Mouse (Mus musculus) embryonic facial prominence, embryonic 14.5 days (tissue): ENCODE measurements around the gene Tdrkh. TPM values are rescaled to one million over a fixed set of nuclear protein-coding genes. Genes with fewer than 3 reads are reported as not detected.

Source experiments
- ATAC-seq: fragments of 200-750 bp; cut with Nextera tagmentation; 2 replicates; pipeline ENCODE4 v1.8.0; 2017; ENCODE audit warnings: low read depth, moderate number of reproducible peaks, moderate TSS enrichment
- DNase-seq: peaks from one replicate; pipeline ENCODE4 v3.0.0-alpha.2; 2015; ENCODE audit warnings: low spot score
- H3K27ac ChIP-seq: fragments of 300-500 bp; sonication (generic); replicated peaks from 2 replicates; pipeline ENCODE4 v1.5.1; 2014; ENCODE audit warnings: low read depth, mild to moderate bottlenecking, low read length, moderate library complexity
- H3K27me3 ChIP-seq: fragments of 300-500 bp; sonication (generic); replicated peaks from 2 replicates; pipeline ENCODE4 v1.6.1; 2014; ENCODE audit warnings: low read length; ENCODE audit not compliant: control insufficient read depth, insufficient read depth
- H3K36me3 ChIP-seq: fragments of 300-500 bp; sonication (generic); 2 replicates; pipeline ENCODE4 v1.6.1; 2014; ENCODE audit warnings: low read length, mixed read lengths; ENCODE audit not compliant: control insufficient read depth, insufficient read depth
- H3K4me1 ChIP-seq: fragments of 300-500 bp; sonication (generic); 2 replicates; pipeline ENCODE4 v1.6.1; 2014; ENCODE audit warnings: antibody characterized with exemption, low read length; ENCODE audit not compliant: control insufficient read depth, insufficient read depth
- H3K4me2 ChIP-seq: fragments of 300-500 bp; sonication (generic); 2 replicates; pipeline ENCODE4 v1.6.1; 2014; ENCODE audit warnings: low read depth, mild to moderate bottlenecking, low read length, moderate library complexity, mixed read lengths
- H3K4me3 ChIP-seq: fragments of 300-500 bp; sonication (generic); 2 replicates; pipeline ENCODE4 v1.5.1; 2014; ENCODE audit warnings: low read depth, mild to moderate bottlenecking, low read length
- H3K9ac ChIP-seq: fragments of 300-500 bp; sonication (generic); 2 replicates; pipeline ENCODE4 v1.6.1; 2014; ENCODE audit warnings: low read depth, mild to moderate bottlenecking, low read length, moderate library complexity, mixed read lengths
- H3K9me3 ChIP-seq: fragments of 300-500 bp; sonication (generic); 2 replicates; pipeline ENCODE4 v1.6.1; 2016; ENCODE audit warnings: low read length; ENCODE audit not compliant: control insufficient read depth
- WGBS: fragments of 180-500 bp; shearing (Covaris S2); extraction: QIAGEN DNeasy Blood & Tissue Kit; methylation state at CpG from one replicate; pipeline ENCODE4 v1.1.7; 2014; 5-methylcytosine and 5-hydroxymethylcytosine counted together
- polyA plus RNA-seq: library from polyadenylated mRNA; unstranded; fragments of >200 nt; fragmentation: Nextera tagmentation; extraction: Ambion mirVana; gene quantifications from 2 replicates; pipeline ENCODE4 v1.2.1, GENCODE M21; 2014

Tdrkh gene
- polyA plus RNA-seq, 1 experiment from 2014 or later = 8.9 TPM

GRCm38 (mm10) chr3:94379831-94380510 is 33.1 kb upstream of the Tdrkh start:
- ATAC-seq (no peak), DNase-seq (no peak)
- Histone ChIP-seq H3K36me3 (no peaks in the 10 kb centered on the region), H3K9me3 (no peaks in the 10 kb centered on the region), H3K4me2 (no peak overlapping the region), H3K9ac (no peak overlapping the region), H3K4me1 (peaks cover 5% of the 10 kb centered on the region; the same call in 1 of the 2 replicates), H3K27ac (no peak overlapping the region), H3K4me3 (no peak overlapping the region), H3K27me3 (no peaks in the 10 kb centered on the region)
- 15% methylated on average over 9 of the region's 9 CpGs for WGBS

GRCm38 (mm10) chr3:94382308-94382707 is 30.8 kb upstream of the Tdrkh start:
- no peak for ATAC-seq

GRCm38 (mm10) chr3:94383476-94383875 is 29.6 kb upstream of the Tdrkh start:
- Histone ChIP-seq H3K9ac (no peak overlapping the region), H3K27ac (no peak overlapping the region), H3K4me2 (no peak overlapping the region), H3K4me1 (no peaks in the 10 kb centered on the region), H3K27me3 (no peaks in the 10 kb centered on the region), H3K36me3 (no peaks in the 10 kb centered on the region), H3K9me3 (no peaks in the 10 kb centered on the region), H3K4me3 (no peak overlapping the region)
- DNase-seq (no peak), ATAC-seq (no peak)
- 57% methylated on average over 3 of the region's 3 CpGs for WGBS

More at GRCm38 (mm10) chr3:94382308-94382707, 30.8 kb upstream of the Tdrkh start:
- Histone ChIP-seq H3K4me1 (peaks cover 2% of the 10 kb centered on the region; the same call in 1 of the 2 replicates), H3K27ac (no peak overlapping the region), H3K9ac (no peak overlapping the region), H3K36me3 (no peaks in the 10 kb centered on the region), H3K27me3 (no peaks in the 10 kb centered on the region), H3K4me3 (no peak overlapping the region), H3K9me3 (no peaks in the 10 kb centered on the region), H3K4me2 (no peak overlapping the region)
- DNase-seq = no peak
- whole genome bisulfite sequencing = 60% methylated on average over 5 of the region's 5 CpGs

GRCm38 (mm10) chr3:94386671-94387070 is 26.4 kb upstream of the Tdrkh start:
- ATAC-seq (no peak), DNase-seq (no peak)

GRCm38 (mm10) chr3:94387391-94387790 is 25.7 kb upstream of the Tdrkh start:
- no peak overlapping the region for H3K9ac ChIP-seq
- WGBS = 89% methylated on average over 9 of the region's 10 CpGs
- no peaks in the 10 kb centered on the region for H3K4me1 ChIP-seq
- no peaks in the 10 kb centered on the region for H3K36me3 ChIP-seq
- H3K4me2 ChIP-seq = no peak overlapping the region
- ATAC-seq (no peak), DNase-seq (no peak)
- no peak overlapping the region for H3K4me3 ChIP-seq
- no peaks in the 10 kb centered on the region for H3K9me3 ChIP-seq
- H3K27ac ChIP-seq = no peak overlapping the region
- no peaks in the 10 kb centered on the region for H3K27me3 ChIP-seq

More at GRCm38 (mm10) chr3:94386671-94387070, 26.4 kb upstream of the Tdrkh start:
- Histone ChIP-seq H3K4me3 (no peak overlapping the region), H3K36me3 (no peaks in the 10 kb centered on the region), H3K4me2 (no peak overlapping the region), H3K4me1 (no peaks in the 10 kb centered on the region), H3K9me3 (no peaks in the 10 kb centered on the region), H3K27me3 (no peaks in the 10 kb centered on the region), H3K9ac (no peak overlapping the region), H3K27ac (no peak overlapping the region)
- WGBS = 64% methylated on average over 4 of the region's 4 CpGs

GRCm38 (mm10) chr3:94388047-94388446 is 25.0 kb upstream of the Tdrkh start:
- ATAC-seq = no peak
- 81% methylated on average over 5 of the region's 5 CpGs for WGBS

GRCm38 (mm10) chr3:94389420-94389819 is 23.7 kb upstream of the Tdrkh start:
- H3K4me1 ChIP-seq = no peaks in the 10 kb centered on the region
- no peaks in the 10 kb centered on the region for H3K9me3 ChIP-seq
- H3K4me2 ChIP-seq = no peak overlapping the region
- WGBS = 96% methylated on average over 16 of the region's 16 CpGs
- no peak overlapping the region for H3K27ac ChIP-seq
- H3K27me3 ChIP-seq = no peaks in the 10 kb centered on the region
- ATAC-seq (no peak), DNase-seq (no peak)
- H3K4me3 ChIP-seq = no peak overlapping the region
- H3K36me3 ChIP-seq = no peaks in the 10 kb centered on the region
- no peak overlapping the region for H3K9ac ChIP-seq

More at GRCm38 (mm10) chr3:94388047-94388446, 25.0 kb upstream of the Tdrkh start:
- DNase-seq = no peak
- Histone ChIP-seq H3K27me3 (no peaks in the 10 kb centered on the region), H3K9me3 (no peaks in the 10 kb centered on the region), H3K4me2 (no peak overlapping the region), H3K27ac (no peak overlapping the region), H3K4me1 (no peaks in the 10 kb centered on the region), H3K9ac (no peak overlapping the region), H3K4me3 (no peak overlapping the region), H3K36me3 (no peaks in the 10 kb centered on the region)

- Histone ChIP-seq H3K4me1 (no peaks in the 10 kb centered on the region), H3K9ac (no peak overlapping the region), H3K9me3 (no peaks in the 10 kb centered on the region), H3K27me3 (no peaks in the 10 kb centered on the region), H3K4me2 (no peak overlapping the region), H3K4me3 (no peak overlapping the region), H3K27ac (no peak overlapping the region), H3K36me3 (no peaks in the 10 kb centered on the region)
- ATAC-seq (no peak), DNase-seq (no peak)
- WGBS = 81% methylated on average over 5 of the region's 5 CpGs
These were observed 22.1 kb upstream of the Tdrkh start for GRCm38 (mm10) chr3:94391001-94391400.

- no peaks in the 10 kb centered on the region for H3K27me3 ChIP-seq
- no peak overlapping the region for H3K4me2 ChIP-seq
- WGBS = 82% methylated on average over 2 of the region's 2 CpGs
- H3K36me3 ChIP-seq = no peaks in the 10 kb centered on the region
- H3K9me3 ChIP-seq = no peaks in the 10 kb centered on the region
- H3K4me1 ChIP-seq = no peaks in the 10 kb centered on the region
- ATAC-seq (no peak), DNase-seq (no peak)
- H3K27ac ChIP-seq = no peak overlapping the region
- H3K9ac ChIP-seq = no peak overlapping the region
- no peak overlapping the region for H3K4me3 ChIP-seq
These were observed 20.9 kb upstream of the Tdrkh start for GRCm38 (mm10) chr3:94392128-94392527.
